ENCODE assay signal across 15 mouse cellular contexts in the genomic region with DNA sequence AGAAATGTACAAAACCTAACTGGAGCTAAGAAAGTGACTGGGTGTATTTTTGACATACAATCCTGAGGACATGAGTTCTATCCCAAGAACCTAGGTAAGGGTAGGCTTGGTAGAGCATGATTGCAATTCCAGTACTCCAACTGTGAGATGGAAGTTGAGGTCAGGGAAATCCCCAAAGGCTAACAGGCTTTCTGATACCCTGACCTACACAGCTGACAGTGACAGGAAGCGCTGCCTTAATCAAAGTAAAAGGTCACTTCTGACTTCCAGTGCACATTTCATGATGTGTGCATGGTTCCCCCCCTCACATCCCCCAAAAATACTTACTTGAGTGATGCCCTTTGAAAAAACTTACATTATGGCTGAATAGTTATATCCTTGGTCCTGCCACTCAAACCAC.
"Had no signal": no experiment of that assay in that cellular context is flagged by ENCODE, and none has a peak within 500 bp of the region (broad histone marks: within the 10 kb centered on the region; RNA-seq: fewer than 3 reads in every experiment).

No protein-coding gene starts in this region.

- DNase-seq: retina, postnatal 1 day; right cerebral cortex, adult 18-20 months; right cerebral cortex, postnatal 14 days; right cerebral cortex, postnatal 25 days; right cerebral cortex, postnatal 4 days; spleen, adult 18-20 months; thymus, adult 18-20 months; thymus, adult 2 months; thymus, postnatal 14 days; thymus, postnatal 25 days; thymus, postnatal 36 days; thymus, postnatal 4 days had no signal

- H3K36me3 ChIP-seq: neural tube, embryonic 15.5 days; stomach, embryonic 15.5 days had no signal

- H3K9ac ChIP-seq: neural tube, embryonic 15.5 days; stomach, embryonic 15.5 days had no signal

- H3K9me3 ChIP-seq: neural tube, embryonic 15.5 days; stomach, embryonic 15.5 days had no signal

- H3K4me1 ChIP-seq: neural tube, embryonic 15.5 days; stomach, embryonic 15.5 days had no signal

- H3K27ac ChIP-seq: neural tube, embryonic 15.5 days; stomach, embryonic 15.5 days; stomach, postnatal 0 days had no signal

- H3K4me3 ChIP-seq: neural tube, embryonic 15.5 days; stomach, embryonic 15.5 days had no signal

- H3K4me2 ChIP-seq: neural tube, embryonic 15.5 days; stomach, embryonic 15.5 days had no signal

- H3K27me3 ChIP-seq: neural tube, embryonic 15.5 days; stomach, embryonic 15.5 days had no signal
